Mouse (Mus musculus): ENCODE measurements around the gene Rassf1.

GRCm38 (mm10) chr9:107549297-107550074 is 1.9 kb upstream of the Rassf1 start:
- TF ChIP-seq CTCF (IDR thresholded peaks at IDR 0.05; ENCODE audit: low read depth), result no peak
- TF ChIP-seq EP300 (IDR thresholded peaks at IDR 0.05; ENCODE audit: low read depth), result no peak
